Mouse (Mus musculus) E14TG2a.4 (cell line): ENCODE measurements at regions not wholly inside any gene's neighbourhood (a gene's known extent, or its start where the extent isn't known, plus 50 kb on each side); places are given as distances from the start of the nearest gene placed in this dataset.

Source experiments
- CTCF ChIP-seq: conservative IDR thresholded peaks from 2 replicates; pipeline ENCODE4 v1.5.1; 2014; ENCODE audit warnings: low read length
- NANOG ChIP-seq: IDR thresholded peaks from 2 replicates; pipeline ENCODE4 v1.6.1; 2014; ENCODE audit warnings: borderline replicate concordance, low read length, mixed read lengths

DNA sequence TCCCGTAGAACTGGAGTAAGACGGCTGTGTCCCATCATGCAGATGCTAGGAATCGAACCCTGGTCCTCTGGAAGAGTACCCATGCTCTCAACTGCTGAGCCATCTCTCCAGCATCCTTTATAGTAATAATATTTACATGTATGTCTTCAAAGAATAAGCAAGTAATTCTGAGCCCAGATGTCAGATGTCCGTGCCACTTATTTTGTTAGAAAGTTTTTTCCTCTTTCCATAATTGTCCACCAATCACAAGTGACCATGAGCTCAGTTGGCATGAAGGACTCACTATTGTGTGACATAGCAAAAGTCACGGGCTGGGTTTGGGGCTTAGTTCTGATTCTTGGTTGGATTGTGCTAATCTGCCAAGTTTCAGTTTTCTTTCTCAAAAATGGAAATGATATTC is 78.1 kb upstream of the Intu start:
- TF ChIP-seq CTCF: no peak
- TF ChIP-seq NANOG: no peak
